Mouse (Mus musculus) right cerebral cortex, adult 18-20 months (tissue): ENCODE results near the gene Sema3a.
A peak's percentile ranks its signal among the peaks of the same experiment; 100 is the strongest.

ENCODE experiments used
- DNase-seq: peaks from one replicate; pipeline ENCODE4 v3.0.0; 2022; ENCODE audit warnings: mixed read lengths

Sema3a gene

GRCm38 (mm10) chr5:13327281-13327680 is 202.1 kb downstream of the Sema3a start:
- no peak for DNase-seq

- no peak for DNase-seq
Measured at GRCm38 (mm10) chr5:13331412-13331811, 206.2 kb downstream of the Sema3a start.

- no peak for DNase-seq
Measured at GRCm38 (mm10) chr5:13337665-13338064, 212.5 kb downstream of the Sema3a start.

DNA sequence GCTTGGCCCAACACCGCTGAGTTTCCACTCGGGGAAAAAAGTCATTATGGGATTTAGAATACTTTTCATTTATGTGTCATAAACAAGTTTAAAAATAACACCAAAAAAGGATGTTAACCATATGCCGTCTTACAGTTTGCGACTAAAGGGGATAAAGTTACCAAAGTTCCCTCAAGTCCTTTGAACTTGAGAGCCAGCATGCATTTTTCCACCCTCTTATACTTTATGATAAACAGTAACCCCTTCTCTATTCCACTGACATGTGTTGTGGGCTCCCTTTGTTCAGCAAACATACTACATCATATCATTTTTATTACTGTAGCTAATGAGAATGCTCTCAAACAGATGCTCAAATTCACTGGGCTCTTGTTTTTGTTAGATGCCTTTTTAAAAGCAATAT is 221.9 kb downstream of the Sema3a start:
- DNase-seq: no peak

- DNase-seq: no peak
Measured at GRCm38 (mm10) chr5:13351611-13352010, 226.4 kb downstream of the Sema3a start.

DNA sequence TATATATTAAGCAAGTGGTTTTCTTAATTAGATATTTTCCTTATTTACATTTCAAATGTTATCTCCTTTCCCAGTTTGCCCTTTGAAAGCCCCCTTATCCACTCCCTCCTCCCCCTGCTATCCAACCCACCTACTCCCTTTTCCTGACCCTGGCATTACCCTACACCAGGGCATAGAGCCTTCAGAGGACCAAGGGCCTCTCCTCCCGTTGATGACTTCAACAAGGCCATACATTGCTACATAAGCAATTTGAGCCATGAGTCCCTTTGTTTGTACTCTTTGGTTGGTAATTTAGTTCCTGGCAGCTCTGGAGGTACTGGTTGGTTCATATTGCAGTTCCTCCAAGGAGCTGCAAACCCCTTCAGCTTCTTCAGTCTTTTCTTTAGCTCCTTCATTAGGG is 227.8 kb downstream of the Sema3a start:
- no peak for DNase-seq

GRCm38 (mm10) chr5:13353539-13353938 is 228.3 kb downstream of the Sema3a start:
- no peak for DNase-seq

DNA sequence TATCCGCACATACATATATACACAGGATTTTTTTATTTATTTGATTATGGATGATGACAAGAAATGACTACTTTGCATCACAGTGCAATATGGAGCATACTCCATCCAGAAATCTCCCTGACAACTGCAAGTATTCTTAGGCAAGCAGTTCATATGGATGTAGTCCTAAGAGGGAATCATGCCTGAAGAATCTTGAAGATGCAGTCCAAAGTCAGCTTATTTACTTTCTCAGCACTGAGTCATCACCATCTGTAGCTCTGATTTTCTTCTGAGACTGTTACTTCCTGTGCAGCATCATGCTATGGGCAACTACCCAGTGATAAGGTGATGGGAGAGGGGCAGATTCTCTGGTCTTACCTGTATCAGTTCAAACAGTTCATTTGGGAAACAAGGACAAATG is 229.7 kb downstream of the Sema3a start:
- DNase-seq: peak; percentile 18

GRCm38 (mm10) chr5:13358770-13359169 is 233.6 kb downstream of the Sema3a start:
- DNase-seq: no peak

DNA sequence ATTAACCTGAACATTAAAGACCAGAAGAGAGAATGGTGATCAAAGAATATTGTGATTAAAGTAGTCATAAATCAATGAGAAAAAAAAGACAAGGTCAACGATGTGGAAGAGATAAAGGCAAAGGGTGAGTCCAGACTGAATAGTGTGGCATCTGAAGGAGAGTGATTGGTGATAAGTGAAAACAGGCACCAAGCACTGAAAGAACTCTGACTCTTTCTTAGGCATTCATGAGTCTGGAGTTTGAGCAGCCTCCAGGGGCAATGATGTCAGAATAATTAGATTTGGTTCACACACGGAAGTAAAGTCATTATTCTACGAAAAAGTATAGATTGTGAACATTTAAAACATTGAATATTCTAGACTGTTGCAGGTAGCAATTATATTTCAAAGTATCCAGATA is 235.5 kb downstream of the Sema3a start:
- no peak for DNase-seq

DNA sequence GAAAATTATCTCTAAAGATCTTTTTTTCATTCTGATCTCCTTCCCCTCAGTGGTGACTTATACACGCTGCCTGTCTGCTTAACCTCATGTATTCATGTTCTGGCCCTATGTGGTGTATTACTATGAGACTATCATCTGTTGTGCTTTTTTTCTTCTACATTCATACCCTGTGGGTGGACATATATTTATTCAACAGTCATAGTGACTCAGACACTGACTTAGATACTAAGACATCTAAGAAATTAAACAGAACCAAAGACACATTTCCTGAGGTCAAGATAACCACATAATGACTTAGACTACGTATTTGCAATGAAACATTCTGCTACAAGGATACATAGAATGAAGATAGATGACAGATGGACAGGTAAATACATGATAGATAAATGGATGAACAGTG is 239.9 kb downstream of the Sema3a start:
- DNase-seq: no peak

DNA sequence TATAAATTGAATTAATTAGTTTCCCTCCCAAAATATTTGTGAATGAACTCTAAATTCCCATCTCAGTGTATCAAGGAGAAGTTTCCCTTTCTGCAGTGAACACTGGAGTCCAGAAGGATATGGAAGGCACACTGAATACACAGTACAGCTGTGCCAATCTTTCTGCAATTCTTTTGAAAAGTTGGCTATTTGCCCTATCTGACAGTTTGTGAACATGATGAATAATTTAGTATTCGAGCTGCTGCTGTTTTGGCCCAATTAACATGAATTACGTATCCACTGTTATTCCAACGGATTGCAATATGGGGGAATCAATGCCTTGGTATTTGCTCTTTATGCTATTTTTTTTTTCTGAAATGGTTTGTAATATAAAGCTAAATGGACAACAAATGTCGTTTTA is 254.0 kb downstream of the Sema3a start:
- DNase-seq: no peak

- no peak for DNase-seq
Measured at GRCm38 (mm10) chr5:13384047-13384446, 258.8 kb downstream of the Sema3a start.

DNA sequence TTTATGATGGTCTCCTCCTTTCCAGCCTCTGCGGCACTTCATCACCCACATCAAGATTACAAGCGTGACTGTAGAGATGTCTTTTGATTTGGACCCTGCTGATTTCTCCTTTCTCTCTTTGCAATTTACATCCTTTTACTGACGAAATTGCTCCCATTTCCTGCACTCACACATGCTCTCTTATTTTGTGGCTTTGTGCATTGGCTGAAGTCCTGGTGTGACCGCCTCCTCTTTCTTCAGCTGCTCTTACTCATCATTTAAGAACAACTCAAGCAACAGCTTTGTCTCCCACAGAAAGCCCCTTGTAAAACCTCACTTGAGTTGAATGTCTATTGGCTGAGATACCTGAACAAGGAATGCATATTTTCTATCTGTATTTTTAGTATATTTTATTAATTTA is 259.5 kb downstream of the Sema3a start:
- DNase-seq: peak; percentile 63

- DNase-seq: no peak
Measured at GRCm38 (mm10) chr5:13386603-13387002, 261.4 kb downstream of the Sema3a start.

- DNase-seq: no peak
Measured at GRCm38 (mm10) chr5:13387679-13388078, 262.5 kb downstream of the Sema3a start.

DNA sequence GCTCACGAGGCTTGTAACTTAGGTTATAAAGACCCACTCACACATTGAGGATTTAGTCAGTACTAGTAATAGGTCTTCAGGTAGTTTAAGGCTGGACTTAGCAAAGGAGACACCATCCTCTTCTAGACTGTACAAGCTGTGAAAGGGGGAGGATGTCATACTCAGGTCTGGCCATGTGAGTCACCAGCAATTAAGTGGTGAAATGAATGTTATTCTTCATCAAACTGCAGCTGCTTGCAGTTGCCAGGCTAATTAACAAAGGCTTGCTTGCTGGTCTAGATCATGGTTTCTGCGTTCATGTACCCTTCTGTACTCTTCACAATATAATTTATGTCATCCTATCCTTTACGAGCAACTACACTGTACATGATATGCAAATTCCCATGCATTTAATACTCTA is 264.8 kb downstream of the Sema3a start:
- DNase-seq: no peak

DNA sequence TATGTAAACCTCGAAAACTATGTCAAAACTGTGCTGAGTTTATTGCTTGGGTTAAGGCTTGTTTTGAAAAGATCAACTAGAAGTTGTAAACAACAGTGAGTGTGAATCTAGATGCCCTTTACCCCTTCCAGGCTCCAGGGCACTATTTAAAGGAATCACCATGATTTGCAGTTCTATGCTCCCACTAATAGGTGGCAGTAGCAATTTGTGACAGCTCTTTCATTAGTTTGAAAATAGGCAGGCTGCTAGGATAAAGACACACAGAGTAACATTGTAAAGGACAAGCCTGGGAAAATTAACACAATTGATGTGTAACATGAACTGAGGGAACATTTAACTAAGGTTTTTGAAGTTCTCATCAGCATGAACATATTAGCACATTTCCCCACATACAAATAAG is 280.2 kb downstream of the Sema3a start:
- DNase-seq: no peak

DNA sequence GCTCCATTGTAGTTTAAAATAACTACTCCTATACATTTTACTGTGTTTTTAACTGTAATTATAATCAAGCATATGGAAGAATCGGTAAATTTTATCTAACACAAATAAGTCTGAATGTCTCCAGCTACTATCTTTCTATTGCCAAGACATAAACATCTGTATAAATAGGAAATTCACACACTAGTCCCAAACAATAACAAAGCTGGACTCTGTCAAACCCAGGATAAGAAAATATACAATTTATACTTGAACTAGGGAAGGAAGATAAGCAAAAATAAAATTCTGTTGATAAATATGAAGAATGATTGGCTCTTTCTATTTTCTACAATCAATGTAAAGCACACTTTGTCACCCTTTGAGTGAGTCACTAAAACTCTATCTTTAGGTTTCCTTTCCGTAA is 280.9 kb downstream of the Sema3a start:
- no peak for DNase-seq

GRCm38 (mm10) chr5:13411920-13412319 is 286.7 kb downstream of the Sema3a start:
- no peak for DNase-seq

DNA sequence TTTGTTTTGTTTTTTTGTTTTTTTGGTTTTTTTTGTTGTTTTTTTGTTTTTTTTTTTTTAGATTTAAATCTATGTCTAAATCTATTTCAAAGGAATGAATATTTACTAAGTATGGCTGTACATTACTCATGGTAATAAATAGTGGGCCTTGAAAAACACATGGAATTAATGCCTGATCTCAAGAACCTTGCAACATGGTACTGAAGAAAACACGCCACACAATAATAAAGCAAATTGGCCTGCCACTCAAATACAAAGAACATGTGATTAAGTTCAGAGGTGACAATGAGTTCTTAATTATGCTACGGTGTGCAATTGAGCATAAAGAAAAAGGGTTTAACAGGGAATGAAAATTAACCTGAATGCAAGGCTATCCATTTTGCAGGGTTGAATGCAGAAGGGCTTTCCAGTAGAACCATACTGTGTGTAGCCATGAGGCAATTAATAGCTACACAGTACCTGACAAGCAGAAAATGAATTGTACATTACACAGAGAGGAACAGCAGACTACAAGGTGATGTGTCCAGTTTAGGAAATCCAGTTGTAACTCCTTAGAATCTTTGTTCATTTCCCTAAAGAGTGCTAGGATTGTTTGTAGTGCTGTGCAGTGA is 288.8 kb downstream of the Sema3a start:
- DNase-seq: no peak

DNA sequence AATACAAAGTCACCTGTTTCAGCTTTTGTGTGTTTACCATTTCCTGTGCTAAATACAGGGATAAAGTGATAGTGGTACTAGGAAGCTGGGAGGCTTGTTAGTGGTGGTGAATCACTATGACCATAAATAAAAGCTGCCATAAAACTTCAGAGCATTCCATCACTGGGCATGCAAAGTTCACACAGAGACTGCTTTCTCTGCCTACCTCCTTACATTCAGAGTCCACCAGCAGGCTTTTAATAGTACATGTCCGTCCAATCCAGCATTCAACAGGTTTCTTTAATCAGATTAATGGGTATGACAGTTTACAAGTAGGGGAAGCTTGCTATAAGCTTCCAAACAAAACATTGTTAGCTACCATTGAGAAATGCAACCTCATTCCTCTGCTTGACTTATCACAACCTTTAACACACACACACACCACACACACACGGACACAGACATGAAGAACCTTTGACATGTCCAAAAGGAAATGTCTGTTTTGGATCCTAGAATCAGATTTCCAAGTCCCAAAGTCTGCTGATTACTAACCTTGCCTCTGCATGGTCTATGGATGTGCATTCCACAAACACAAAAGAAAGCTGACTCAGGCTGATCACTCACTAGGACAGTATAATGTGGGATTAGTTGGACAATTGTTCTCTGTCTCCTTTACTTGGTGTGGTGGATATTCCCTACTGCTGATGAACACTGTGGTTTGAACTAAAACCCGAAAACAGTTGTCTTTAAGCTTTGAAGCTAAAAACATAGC is 291.9 kb downstream of the Sema3a start:
- DNase-seq: no peak

DNA sequence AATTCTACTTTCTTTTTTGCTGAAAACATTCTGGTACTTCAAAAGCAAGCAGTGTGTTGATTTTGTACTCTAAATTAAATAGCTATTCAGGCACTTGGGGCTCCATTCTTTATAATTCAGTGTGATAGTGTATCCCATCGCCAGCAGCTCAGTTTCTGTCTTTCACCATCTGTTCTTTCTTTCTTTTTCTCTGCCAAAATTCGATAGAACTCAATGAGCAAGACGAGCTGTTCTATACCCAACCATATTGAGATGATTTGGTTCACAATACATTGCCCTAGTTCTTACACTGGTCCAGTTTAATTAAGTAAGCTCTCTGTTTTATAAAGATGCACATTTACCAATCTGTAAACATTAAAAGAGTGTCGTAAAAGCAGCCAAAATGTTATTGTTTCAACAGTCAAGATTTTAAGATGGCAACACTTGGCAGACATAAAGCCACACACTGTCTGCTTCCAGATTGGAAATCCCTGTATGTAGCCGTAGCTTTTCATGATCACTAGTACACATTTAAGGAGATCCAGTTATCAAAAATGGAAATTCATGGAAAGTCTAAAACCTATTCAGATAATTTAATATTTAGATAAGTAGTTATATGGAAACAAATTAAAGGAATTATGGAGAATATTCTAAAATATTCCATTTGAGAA is 296.2 kb downstream of the Sema3a start:
- peak; percentile 14 for DNase-seq

GRCm38 (mm10) chr5:13428702-13429101 is 303.5 kb downstream of the Sema3a start:
- DNase-seq: no peak
